Mouse (Mus musculus) layer of hippocampus, adult 9-11 months (tissue): ENCODE measurements at regions not wholly inside any gene's neighbourhood (a gene's known extent, or its start where the extent isn't known, plus 50 kb on each side); places are given as distances from the start of the nearest gene placed in this dataset.

Source experiments
- DNase-seq: peaks from one replicate; pipeline ENCODE4 v3.0.0; 2022

GRCm38 (mm10) chr1:6928658-6929057, 2121.0 kb downstream of the Gm37988 start:
- no peak for DNase-seq

DNA sequence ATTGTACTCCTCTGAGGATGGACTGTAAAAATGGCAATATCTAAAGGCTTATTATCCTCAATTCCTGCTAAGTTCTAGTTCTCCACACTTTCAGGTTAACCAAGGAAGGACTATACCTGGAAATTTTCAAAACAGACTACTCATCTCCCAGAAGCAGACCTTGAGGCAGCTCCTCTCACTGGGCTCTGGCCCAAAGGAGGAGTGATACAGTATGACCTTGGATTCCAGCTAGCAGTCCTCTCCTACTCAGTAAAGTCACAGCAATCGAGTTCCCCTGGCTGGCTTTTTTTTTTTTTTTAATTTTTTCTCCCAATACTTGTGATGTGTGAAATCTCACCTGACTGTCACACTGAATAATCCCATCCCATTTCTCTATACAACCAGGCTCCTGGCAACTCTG, 2124.2 kb downstream of the Gm37988 start:
- no peak for DNase-seq

DNA sequence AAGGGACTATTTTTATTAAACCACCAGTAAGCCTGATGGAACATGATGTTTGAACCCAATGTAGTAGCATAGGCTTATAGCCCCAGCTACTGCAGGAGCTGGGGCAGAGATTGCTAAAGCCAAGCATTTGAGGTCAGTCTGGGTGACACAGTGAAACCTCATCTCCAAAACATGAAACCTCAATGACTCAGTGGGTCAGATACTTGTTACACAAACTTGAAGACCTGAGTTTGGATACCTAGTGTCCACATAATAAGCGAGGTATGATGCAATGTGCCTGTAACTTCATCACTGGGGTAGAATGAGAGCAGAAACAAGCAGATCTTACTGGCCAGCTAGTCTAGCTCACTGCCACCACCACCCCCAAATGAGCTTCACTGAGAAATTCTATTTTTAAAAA, 2162.1 kb downstream of the Gm37988 start:
- no peak for DNase-seq

GRCm38 (mm10) chr1:6973749-6974327, 2166.1 kb downstream of the Gm37988 start:
- DNase-seq = no peak

- DNase-seq = no peak
Observed at GRCm38 (mm10) chr1:6979626-6980025, 2171.9 kb downstream of the Gm37988 start.

DNA sequence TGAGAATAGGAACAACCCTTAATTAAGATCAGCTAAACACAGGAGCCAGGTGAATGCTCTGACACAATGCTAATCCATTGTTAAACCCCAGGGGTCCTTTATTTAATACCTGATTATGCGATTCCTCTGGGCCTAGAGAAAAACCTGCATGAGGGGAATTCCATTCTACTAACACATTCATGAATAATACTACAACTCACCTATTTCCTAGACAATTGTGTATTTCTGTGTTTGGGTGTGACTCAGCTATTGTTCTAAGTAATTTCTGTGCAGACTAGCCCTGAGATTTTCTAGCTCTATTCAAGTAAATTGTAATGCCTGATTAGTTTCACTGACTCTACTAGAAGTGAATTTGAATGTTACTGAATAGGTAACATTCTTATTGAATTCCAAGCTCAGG, 2176.5 kb downstream of the Gm37988 start:
- DNase-seq = no peak

DNA sequence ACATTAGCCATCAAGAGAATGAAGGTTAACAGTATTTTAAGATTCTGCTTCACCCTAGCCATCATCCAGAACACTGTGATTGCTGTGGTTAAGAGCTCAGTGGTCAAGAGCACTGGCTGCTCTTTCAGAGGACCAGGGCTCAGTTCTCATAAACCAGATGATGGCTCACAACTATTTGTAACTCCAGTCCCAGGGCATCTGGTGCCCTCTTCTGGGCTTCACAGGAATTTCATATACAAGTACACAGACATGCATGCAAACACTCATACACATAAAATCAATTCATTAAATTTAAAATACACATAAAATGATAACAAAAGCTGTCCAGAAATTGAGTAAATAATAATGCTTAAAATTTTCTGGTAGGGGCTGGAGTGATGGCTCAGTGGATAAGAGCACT, 2189.9 kb downstream of the Gm37988 start:
- no peak for DNase-seq

DNA sequence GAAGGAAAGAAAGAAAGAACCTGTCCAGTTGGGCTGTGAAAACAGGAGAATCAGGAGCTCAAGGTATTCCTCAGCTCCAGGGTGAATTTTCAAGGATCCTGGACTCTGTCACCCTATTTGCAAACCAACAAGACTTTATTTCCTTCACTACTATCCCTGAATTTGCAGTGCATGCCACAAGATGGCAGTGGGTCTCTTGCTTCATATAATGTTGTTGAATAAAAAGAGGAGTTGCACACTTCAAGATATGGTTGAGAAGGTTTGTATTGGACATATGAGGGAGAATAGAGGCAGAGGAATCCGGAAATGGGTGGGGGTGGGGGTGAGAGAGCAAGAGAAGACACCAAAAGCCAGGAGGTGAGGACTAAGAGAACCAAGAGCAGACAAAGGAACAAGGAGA, 2202.5 kb downstream of the Gm37988 start:
- DNase-seq = peak; percentile 49
